Mouse (Mus musculus): Measurements from ENCODE around the gene Hagh. TPM values are rescaled to one million over a fixed set of nuclear protein-coding genes. Genes with fewer than 3 reads are reported as not detected.

Hagh gene
- polyA plus RNA-seq, 1 experiment from 2014 or later, result 72.2 TPM

- 89% methylated on average over 5 of the region's 5 CpGs for WGBS
- peaks cover 69% of the 10 kb centered on the region for H3K36me3 ChIP-seq (ENCODE audit: control insufficient read depth, insufficient read depth, low read length)
- no peaks in the 10 kb centered on the region for H3K27me3 ChIP-seq (ENCODE audit: control insufficient read depth, insufficient read depth, low read depth, low read length)
- peaks cover 8% of the 10 kb centered on the region for H3K4me1 ChIP-seq (ENCODE audit: control insufficient read depth, insufficient read depth, low read length)
- ATAC-seq, result no peak
- no peaks in the 10 kb centered on the region for H3K9me3 ChIP-seq (replicated peaks; ENCODE audit: control insufficient read depth, low read length, poor library complexity, severe bottlenecking)
- H3K4me2 ChIP-seq (ENCODE audit: low read length), result no peak overlapping the region
- no peak overlapping the region for H3K4me3 ChIP-seq (ENCODE audit: low read depth, low read length)
- no peak overlapping the region for H3K9ac ChIP-seq (ENCODE audit: low read depth, low read length)
- no peak overlapping the region for H3K27ac ChIP-seq (ENCODE audit: low read length)
Observed at GRCm38 (mm10) chr17:24902124-24902523, 62.2 kb downstream of the Hagh start.

GRCm38 (mm10) chr17:24902671-24903474 lies 62.9 kb downstream of the Hagh start:
- H3K4me2 ChIP-seq (ENCODE audit: low read length), result no peak overlapping the region
- H3K4me1 ChIP-seq (ENCODE audit: control insufficient read depth, insufficient read depth, low read length), result peaks cover under 1% of the 10 kb centered on the region
- no peaks in the 10 kb centered on the region for H3K9me3 ChIP-seq (replicated peaks; ENCODE audit: control insufficient read depth, low read length, poor library complexity, severe bottlenecking)
- peaks cover 73% of the 10 kb centered on the region for H3K36me3 ChIP-seq (ENCODE audit: control insufficient read depth, insufficient read depth, low read length)
- no peak overlapping the region for H3K9ac ChIP-seq (ENCODE audit: low read depth, low read length)
- H3K27me3 ChIP-seq (ENCODE audit: control insufficient read depth, insufficient read depth, low read depth, low read length), result no peaks in the 10 kb centered on the region
- ATAC-seq, result no peak
- no peak overlapping the region for H3K27ac ChIP-seq (ENCODE audit: low read length)
- H3K4me3 ChIP-seq (ENCODE audit: low read depth, low read length), result no peak overlapping the region
- 73% methylated on average over 9 of the region's 9 CpGs for WGBS

GRCm38 (mm10) chr17:24903767-24904166 lies 63.8 kb downstream of the Hagh start:
- Histone ChIP-seq H3K4me2 (ENCODE audit: low read length) (no peak overlapping the region), H3K4me3 (ENCODE audit: low read depth, low read length) (no peak overlapping the region), H3K9me3 (replicated peaks; ENCODE audit: control insufficient read depth, low read length, poor library complexity, severe bottlenecking) (no peaks in the 10 kb centered on the region), H3K4me1 (ENCODE audit: control insufficient read depth, insufficient read depth, low read length) (no peaks in the 10 kb centered on the region), H3K27ac (ENCODE audit: low read length) (no peak overlapping the region), H3K36me3 (ENCODE audit: control insufficient read depth, insufficient read depth, low read length) (peaks cover 73% of the 10 kb centered on the region), H3K27me3 (ENCODE audit: control insufficient read depth, insufficient read depth, low read depth, low read length) (no peaks in the 10 kb centered on the region), H3K9ac (ENCODE audit: low read depth, low read length) (no peak overlapping the region)
- 93% methylated on average over 9 of the region's 9 CpGs for WGBS
- no peak for ATAC-seq

- no peak overlapping the region for H3K27ac ChIP-seq (ENCODE audit: low read length)
- no peaks in the 10 kb centered on the region for H3K27me3 ChIP-seq (ENCODE audit: control insufficient read depth, insufficient read depth, low read depth, low read length)
- WGBS, result 100% methylated on average over 2 of the region's 2 CpGs
- no peak for ATAC-seq
- no peak overlapping the region for H3K4me2 ChIP-seq (ENCODE audit: low read length)
- peaks cover 62% of the 10 kb centered on the region for H3K36me3 ChIP-seq (ENCODE audit: control insufficient read depth, insufficient read depth, low read length)
- no peaks in the 10 kb centered on the region for H3K9me3 ChIP-seq (replicated peaks; ENCODE audit: control insufficient read depth, low read length, poor library complexity, severe bottlenecking)
- no peaks in the 10 kb centered on the region for H3K4me1 ChIP-seq (ENCODE audit: control insufficient read depth, insufficient read depth, low read length)
- H3K4me3 ChIP-seq (ENCODE audit: low read depth, low read length), result no peak overlapping the region
- no peak overlapping the region for H3K9ac ChIP-seq (ENCODE audit: low read depth, low read length)
Observed at GRCm38 (mm10) chr17:24907591-24907990, 67.6 kb downstream of the Hagh start.

- peaks cover 69% of the 10 kb centered on the region for H3K36me3 ChIP-seq (ENCODE audit: control insufficient read depth, insufficient read depth, low read length)
- H3K4me1 ChIP-seq (ENCODE audit: control insufficient read depth, insufficient read depth, low read length), result no peaks in the 10 kb centered on the region
- H3K9me3 ChIP-seq (replicated peaks; ENCODE audit: control insufficient read depth, low read length, poor library complexity, severe bottlenecking), result no peaks in the 10 kb centered on the region
- no peak overlapping the region for H3K27ac ChIP-seq (ENCODE audit: low read length)
- no peak for ATAC-seq
- no peak overlapping the region for H3K9ac ChIP-seq (ENCODE audit: low read depth, low read length)
- no peak overlapping the region for H3K4me2 ChIP-seq (ENCODE audit: low read length)
- no peaks in the 10 kb centered on the region for H3K27me3 ChIP-seq (ENCODE audit: control insufficient read depth, insufficient read depth, low read depth, low read length)
- no peak overlapping the region for H3K4me3 ChIP-seq (ENCODE audit: low read depth, low read length)
Observed at GRCm38 (mm10) chr17:24913984-24914383, 74.0 kb downstream of the Hagh start.

Other genes with a start within 250 kb of the Hagh start
- 72.4 and 85.0 TPM in 2 replicates for gene Tsc2, start 207.5 kb upstream of the Hagh start, polyA plus RNA-seq (2015; fragmentation: Nextera tagmentation; extraction: Ambion mirVana)
- 9.8 and 10.0 TPM in 2 replicates for gene Nthl1, start 207.5 kb upstream of the Hagh start, polyA plus RNA-seq (2015; fragmentation: Nextera tagmentation; extraction: Ambion mirVana)
- 43.3 and 43.7 TPM in 2 replicates for gene Slc9a3r2, start 189.8 kb upstream of the Hagh start, polyA plus RNA-seq (2015; fragmentation: Nextera tagmentation; extraction: Ambion mirVana)
- gene Npw, start 181.7 kb upstream of the Hagh start, polyA plus RNA-seq (2015; fragmentation: Nextera tagmentation; extraction: Ambion mirVana), result 0.36 and 0.90 TPM in 2 replicates
- gene Zfp598, start 170.5 kb upstream of the Hagh start, polyA plus RNA-seq (2015; fragmentation: Nextera tagmentation; extraction: Ambion mirVana), result 19.7 and 20.3 TPM in 2 replicates
- 266 and 303 TPM in 2 replicates for gene Syngr3, start 150.2 kb upstream of the Hagh start, polyA plus RNA-seq (2015; fragmentation: Nextera tagmentation; extraction: Ambion mirVana)
- gene Gfer, start 144.0 kb upstream of the Hagh start, polyA plus RNA-seq (2015; fragmentation: Nextera tagmentation; extraction: Ambion mirVana), result 33.7 and 40.8 TPM in 2 replicates
- 1.9 and 2.2 TPM in 2 replicates for gene Noxo1, start 143.9 kb upstream of the Hagh start, polyA plus RNA-seq (2015; fragmentation: Nextera tagmentation; extraction: Ambion mirVana)
- gene Tbl3, start 132.5 kb upstream of the Hagh start, polyA plus RNA-seq (2015; fragmentation: Nextera tagmentation; extraction: Ambion mirVana), result 61.8 and 69.2 TPM in 2 replicates
- 0.28 TPM in 1 of 2 replicates, not detected in the other for gene Rnf151, start 122.1 kb upstream of the Hagh start, polyA plus RNA-seq (2015; fragmentation: Nextera tagmentation; extraction: Ambion mirVana)
- 657 and 682 TPM in 2 replicates for gene Rps2, start 122.0 kb upstream of the Hagh start, polyA plus RNA-seq (2015; fragmentation: Nextera tagmentation; extraction: Ambion mirVana)
- 264 and 289 TPM in 2 replicates for gene Ndufb10, start 115.7 kb upstream of the Hagh start, polyA plus RNA-seq (2015; fragmentation: Nextera tagmentation; extraction: Ambion mirVana)
- not detected in 2 replicates for gene Rpl3l, start 112.3 kb upstream of the Hagh start, polyA plus RNA-seq (2015; fragmentation: Nextera tagmentation; extraction: Ambion mirVana)
- gene Msrb1, start 103.5 kb upstream of the Hagh start, polyA plus RNA-seq (2015; fragmentation: Nextera tagmentation; extraction: Ambion mirVana), result 14.9 and 17.5 TPM in 2 replicates
- not detected in 2 replicates for gene Hs3st6, start 87.2 kb upstream of the Hagh start, polyA plus RNA-seq (2015; fragmentation: Nextera tagmentation; extraction: Ambion mirVana)
- not detected in 2 replicates for gene Meiob, start 35.9 kb upstream of the Hagh start, polyA plus RNA-seq (2015; fragmentation: Nextera tagmentation; extraction: Ambion mirVana)
- 19.6 and 20.2 TPM in 2 replicates for gene Fahd1, start 10.2 kb downstream of the Hagh start, polyA plus RNA-seq (2015; fragmentation: Nextera tagmentation; extraction: Ambion mirVana)
- not detected in 2 replicates for gene Igfals, start 25.9 kb downstream of the Hagh start, polyA plus RNA-seq (2015; fragmentation: Nextera tagmentation; extraction: Ambion mirVana)
- 54.3 and 54.7 TPM in 2 replicates for gene Nubp2, start 46.2 kb downstream of the Hagh start, polyA plus RNA-seq (2015; fragmentation: Nextera tagmentation; extraction: Ambion mirVana)
- gene Spsb3, start 46.5 kb downstream of the Hagh start, polyA plus RNA-seq (2015; fragmentation: Nextera tagmentation; extraction: Ambion mirVana), result 85.8 and 90.5 TPM in 2 replicates
- 28.6 and 28.8 TPM in 2 replicates for gene Eme2, start 54.9 kb downstream of the Hagh start, polyA plus RNA-seq (2015; fragmentation: Nextera tagmentation; extraction: Ambion mirVana)
- 72.9 and 77.2 TPM in 2 replicates for gene Mrps34, start 55.0 kb downstream of the Hagh start, polyA plus RNA-seq (2015; fragmentation: Nextera tagmentation; extraction: Ambion mirVana)
- 79.7 and 88.6 TPM in 2 replicates for gene Nme3, start 56.4 kb downstream of the Hagh start, polyA plus RNA-seq (2015; fragmentation: Nextera tagmentation; extraction: Ambion mirVana)
- gene Mapk8ip3, start 96.8 kb downstream of the Hagh start, polyA plus RNA-seq (2015; fragmentation: Nextera tagmentation; extraction: Ambion mirVana), result 100 and 104 TPM in 2 replicates
- gene Jpt2, start 120.5 kb downstream of the Hagh start, polyA plus RNA-seq (2015; fragmentation: Nextera tagmentation; extraction: Ambion mirVana), result 86.2 and 100 TPM in 2 replicates
- gene Cramp1l, start 175.6 kb downstream of the Hagh start, polyA plus RNA-seq (2015; fragmentation: Nextera tagmentation; extraction: Ambion mirVana), result 4.6 and 5.3 TPM in 2 replicates
- gene Ift140, start 175.9 kb downstream of the Hagh start, polyA plus RNA-seq (2015; fragmentation: Nextera tagmentation; extraction: Ambion mirVana), result 18.8 and 20.1 TPM in 2 replicates
- gene Tmem204, start 243.4 kb downstream of the Hagh start, polyA plus RNA-seq (2015; fragmentation: Nextera tagmentation; extraction: Ambion mirVana), result 10.3 and 11.1 TPM in 2 replicates

Measured in midbrain, embryonic 16.5 days (tissue).